Mouse (Mus musculus): ENCODE measurements around the gene Gm21767.
"Not testable (repeated sequence)": the region's sequence is repeated elsewhere in the genome, so short reads cannot be mapped to it uniquely, and the experiment has no call there.

Gm21767 gene

GRCm38 (mm10) chrY:13941438-13941837 is at the start of gene Gm21767:
Gene Gm21767 (plus strand): TSS chrY:13941738.
- H3K27me3 ChIP-seq (ENCODE audit: control insufficient read depth, insufficient read depth, low read length, poor library complexity, severe bottlenecking); H3K36me3 ChIP-seq (ENCODE audit: control insufficient read depth, insufficient read depth, low read length, poor library complexity, severe bottlenecking); DNase-seq (ENCODE audit: low read depth, low spot score): not testable (repeated sequence)

Measured in splenic B cell, adult 2 months (primary cell).